Mouse (Mus musculus) kidney, adult 9 months (tissue): ENCODE measurements around the gene Trim60.
A peak's percentile ranks its signal among the peaks of the same experiment; 100 is the strongest.

Source experiments
- DNase-seq: peaks from one replicate; pipeline ENCODE4 v3.0.0; 2022

Trim60 gene

DNA sequence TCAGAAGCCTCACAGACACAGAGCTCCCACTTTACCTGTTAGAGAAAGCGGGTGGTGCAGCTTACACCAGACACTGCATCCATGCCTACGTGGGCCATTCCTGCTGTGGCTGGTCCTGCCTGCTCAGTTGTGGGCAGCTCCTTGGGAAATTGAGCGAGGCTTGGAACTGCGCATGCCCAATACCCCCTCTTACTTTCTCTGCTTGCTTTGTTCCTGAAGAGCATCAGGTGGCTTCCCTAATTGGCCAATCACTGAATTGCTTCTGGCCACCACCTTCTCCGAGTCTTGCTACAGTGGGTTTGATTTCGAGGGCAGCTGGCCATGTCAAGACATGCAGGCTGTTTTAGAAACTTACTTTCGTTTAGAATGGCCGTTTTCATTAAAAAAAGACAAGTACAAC is at the start of gene Trim60, which contains the start of gene Trim61:
Trim60 (minus strand) TSS at position 162 of the 400 bp plus-strand sequence.
Trim61 (minus strand) TSS at position 101 of the 400 bp plus-strand sequence.
- no peak for DNase-seq

DNA sequence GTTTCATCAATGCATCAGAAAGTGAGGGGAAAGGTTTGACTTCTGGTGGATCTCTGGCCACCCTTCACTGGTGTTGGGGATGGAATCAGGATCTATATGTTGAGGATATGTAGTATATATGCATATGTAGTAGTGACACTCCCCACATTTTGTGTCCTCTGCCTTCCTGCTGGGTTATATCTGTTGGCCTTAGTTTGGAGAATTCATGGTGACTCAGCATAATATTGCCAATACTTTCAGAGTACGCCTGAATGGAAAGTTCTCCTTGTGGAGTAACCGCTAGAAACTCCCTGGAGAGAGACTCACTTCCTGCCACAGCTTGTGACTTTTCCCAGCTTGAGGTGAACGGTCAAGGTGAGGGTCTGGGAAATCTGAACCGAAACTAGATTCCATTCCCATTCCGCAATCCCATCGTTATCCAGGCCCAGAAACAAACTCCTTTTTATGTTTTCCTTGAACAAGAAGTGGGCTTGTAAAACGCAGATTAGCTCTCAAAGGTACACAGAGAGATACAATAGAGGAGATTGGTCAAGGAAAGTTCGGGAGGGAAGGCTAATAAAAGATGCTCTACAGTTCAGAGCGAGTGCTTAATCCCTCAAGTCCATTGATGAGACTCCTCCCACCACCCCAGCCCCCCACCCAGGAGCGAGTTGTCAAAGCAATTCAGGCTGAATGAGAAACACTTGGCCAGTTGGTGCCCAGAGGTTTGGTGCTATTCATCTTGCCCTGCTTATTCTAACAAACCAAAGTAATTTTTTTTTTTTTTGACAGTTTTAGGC is 49.5 kb upstream of the Trim60 start:
- DNase-seq: no peak

DNA sequence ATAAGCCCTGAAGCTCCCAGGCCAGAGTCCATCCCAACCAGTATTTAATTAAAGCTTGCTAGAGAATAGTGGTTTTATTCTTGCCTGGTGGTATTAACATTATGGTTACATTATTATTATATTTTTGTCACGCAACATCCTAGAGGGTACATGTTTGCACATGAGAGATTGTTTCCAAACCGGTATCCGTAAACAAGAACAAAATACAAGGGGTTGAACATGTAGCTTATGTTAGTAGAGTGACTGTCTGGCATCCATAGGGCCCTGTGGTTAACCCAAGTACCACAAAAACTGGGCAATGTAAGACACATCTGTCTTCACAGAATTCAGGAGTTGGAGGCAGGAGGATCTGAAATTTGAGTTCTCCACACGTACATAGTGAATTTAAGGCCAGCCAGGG is 48.6 kb upstream of the Trim60 start:
- no peak for DNase-seq

GRCm38 (mm10) chr8:65065622-65066021 is 47.2 kb upstream of the Trim60 start:
- no peak for DNase-seq

GRCm38 (mm10) chr8:65064071-65064470 is 45.7 kb upstream of the Trim60 start:
- no peak for DNase-seq

DNA sequence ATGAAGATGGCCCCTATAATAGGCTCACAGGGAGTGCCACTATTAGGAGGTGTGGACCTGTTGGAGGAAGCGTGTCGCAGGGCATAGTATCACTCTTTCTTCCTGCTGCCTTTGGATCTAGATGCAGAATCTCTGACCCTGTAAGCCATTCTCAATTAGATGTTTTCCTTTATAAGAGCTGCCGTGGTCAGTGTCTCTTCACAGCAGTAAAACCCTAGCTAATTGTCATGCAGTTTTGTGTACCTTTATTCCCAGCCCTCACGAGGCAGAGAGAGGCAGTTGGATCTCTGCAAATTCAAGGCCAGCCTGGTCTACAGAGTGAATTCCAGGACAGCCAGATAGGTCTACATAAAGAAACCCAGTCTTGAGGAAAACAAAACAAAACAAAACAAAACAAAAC is 43.8 kb upstream of the Trim60 start:
- DNase-seq: no peak

- DNase-seq: no peak
Measured at GRCm38 (mm10) chr8:65056722-65057121, 38.3 kb upstream of the Trim60 start.

DNA sequence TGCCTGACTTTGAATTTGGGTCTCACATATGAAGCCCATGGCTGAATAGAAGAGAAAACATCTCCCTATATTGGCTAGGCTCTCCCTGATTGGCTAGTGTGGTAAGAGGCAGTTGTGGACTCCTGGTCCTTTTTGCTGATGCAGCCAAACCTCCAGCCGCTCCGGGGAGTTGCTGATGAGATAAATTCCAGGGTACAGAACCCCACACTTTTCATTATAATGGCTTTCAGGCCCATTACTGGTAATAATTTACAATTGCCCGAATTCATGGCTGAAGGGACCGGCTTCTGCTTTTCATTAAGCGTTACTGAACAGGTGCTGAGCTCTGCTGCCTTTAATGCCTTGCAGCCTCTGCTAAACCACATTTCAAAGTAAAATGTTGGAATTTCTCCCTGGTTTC is 35.6 kb upstream of the Trim60 start:
- no peak for DNase-seq

GRCm38 (mm10) chr8:65053554-65053953 is 35.2 kb upstream of the Trim60 start:
- no peak for DNase-seq

DNA sequence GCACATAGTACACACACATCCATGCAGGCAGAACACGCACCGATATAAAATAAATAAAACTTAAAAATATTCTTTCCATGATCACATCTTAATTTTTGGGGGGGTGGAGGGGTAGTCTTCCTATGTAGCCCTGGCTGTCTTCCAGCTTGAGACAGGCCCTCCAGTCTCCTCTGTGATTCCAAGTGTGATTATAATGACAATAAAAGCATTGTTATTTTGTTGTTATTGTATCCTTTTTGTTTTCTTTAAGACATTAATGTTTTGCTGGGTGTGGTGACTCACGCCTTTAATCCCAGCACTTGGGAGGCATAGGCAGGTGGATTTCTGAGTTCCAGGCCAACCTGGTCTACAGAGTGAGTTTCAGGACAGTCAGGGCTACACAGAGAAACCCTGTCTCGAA is 29.4 kb upstream of the Trim60 start:
- DNase-seq: no peak

- DNase-seq: no peak
Measured at GRCm38 (mm10) chr8:65047193-65047592, 28.8 kb upstream of the Trim60 start.

- DNase-seq: no peak
Measured at GRCm38 (mm10) chr8:65046565-65046964, 28.2 kb upstream of the Trim60 start.

- DNase-seq: peak; percentile 70
Measured at GRCm38 (mm10) chr8:65037117-65037533, 18.7 kb upstream of the Trim60 start, which contains the start of gene Apela. Gene Apela (minus strand): TSS chr8:65037336.

GRCm38 (mm10) chr8:65034136-65034535 is 15.8 kb upstream of the Trim60 start:
- DNase-seq: no peak

DNA sequence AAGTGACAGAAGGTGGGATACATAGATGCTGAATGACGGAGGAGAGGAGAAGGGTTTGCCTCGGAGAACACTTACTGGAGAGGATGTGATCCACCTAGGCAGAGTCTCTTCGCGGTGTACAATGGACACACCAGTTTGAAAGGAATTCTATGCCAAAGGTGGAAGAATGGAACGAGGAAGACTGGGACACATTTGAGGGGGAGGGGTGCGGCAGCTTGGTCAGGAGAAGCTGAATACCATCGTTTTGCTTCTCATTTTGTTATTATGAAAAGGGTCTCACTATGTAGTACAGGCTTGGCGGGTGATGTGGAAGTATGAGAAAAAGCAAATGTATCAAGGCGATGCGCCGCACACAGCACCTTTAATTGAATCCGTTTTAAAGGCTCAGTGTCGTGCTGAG is 14.7 kb upstream of the Trim60 start:
- DNase-seq: no peak

DNA sequence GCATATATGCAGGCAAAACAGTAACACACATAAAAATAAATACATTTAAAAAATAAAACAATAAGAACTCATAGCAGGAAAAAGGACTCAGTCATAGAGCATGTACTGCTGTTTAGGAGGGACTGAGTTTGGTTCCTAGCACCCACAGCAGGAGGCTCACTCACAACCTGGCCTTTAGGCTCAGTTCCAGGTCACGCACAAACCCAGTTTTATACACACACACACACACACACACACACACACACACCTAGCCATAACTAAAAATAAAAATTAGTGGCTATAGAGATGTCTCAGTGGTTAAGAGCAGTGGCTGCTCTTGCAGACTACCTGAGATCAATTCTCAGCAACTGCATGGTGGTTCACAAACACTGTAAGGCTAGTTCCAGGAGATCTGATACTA is 13.7 kb upstream of the Trim60 start:
- DNase-seq: no peak

GRCm38 (mm10) chr8:65030735-65031485 is 12.5 kb upstream of the Trim60 start:
- DNase-seq: no peak

DNA sequence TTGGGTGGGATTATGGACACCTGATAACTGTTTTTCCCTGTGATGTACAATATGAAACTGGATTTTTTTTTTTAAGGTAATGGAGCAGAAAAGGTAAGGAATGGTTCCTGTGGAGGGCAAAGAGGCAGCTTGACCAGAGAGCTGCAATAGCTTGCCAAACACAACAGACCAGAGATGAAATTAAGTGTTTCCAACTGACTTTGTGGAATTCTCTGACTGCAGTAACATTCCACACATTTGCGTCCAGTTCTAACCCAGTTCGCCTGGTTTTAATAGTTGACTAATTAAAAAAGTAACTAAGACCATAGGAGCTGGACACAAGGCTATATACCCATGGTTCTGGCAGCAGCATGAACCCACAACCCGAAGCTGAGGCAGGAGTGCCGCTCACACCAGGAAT is 11.4 kb upstream of the Trim60 start:
- peak; percentile 22 for DNase-seq

GRCm38 (mm10) chr8:65028959-65029686 is 10.7 kb upstream of the Trim60 start:
- DNase-seq: no peak

DNA sequence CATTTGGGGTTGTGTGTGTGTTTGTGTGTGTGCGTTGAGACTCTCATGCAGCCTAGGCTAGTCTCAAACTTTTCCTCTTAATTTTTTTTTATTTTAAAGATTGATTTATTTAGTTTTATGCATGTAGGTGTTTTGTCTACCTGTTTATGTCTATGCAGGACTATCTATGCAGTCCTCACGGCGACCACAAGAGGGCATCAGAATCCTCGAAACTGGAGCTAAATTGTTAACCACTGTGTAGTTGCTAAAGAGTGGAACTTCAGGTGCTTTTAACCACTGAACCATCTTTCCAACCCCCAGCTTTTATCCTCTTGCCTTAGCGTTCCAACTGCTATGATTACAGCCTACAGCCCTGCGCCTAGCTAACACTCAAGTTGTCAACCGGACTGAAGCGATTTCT is 4.1 kb upstream of the Trim60 start:
- peak; percentile 79 for DNase-seq

DNA sequence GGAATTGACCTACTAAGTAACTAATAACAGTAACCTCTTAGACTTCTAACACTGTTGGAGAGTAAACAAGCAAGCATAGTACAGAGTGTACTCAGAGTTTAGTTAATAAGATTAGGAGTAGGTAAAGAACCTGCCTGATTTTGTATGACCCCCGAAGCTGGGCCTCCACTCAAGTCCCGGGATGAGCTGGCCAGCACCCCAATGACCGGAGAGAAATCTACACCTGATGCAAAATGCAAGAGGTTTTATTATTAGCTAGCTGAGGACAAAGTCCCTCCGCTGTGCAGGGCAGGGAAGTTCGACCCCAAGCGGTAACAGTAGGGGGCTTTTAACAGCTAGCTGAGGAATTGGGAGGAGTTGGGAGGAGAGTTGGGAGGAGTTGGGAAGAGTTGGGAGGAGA is 10.8 kb downstream of the Trim60 start:
- DNase-seq: peak; percentile 71

DNA sequence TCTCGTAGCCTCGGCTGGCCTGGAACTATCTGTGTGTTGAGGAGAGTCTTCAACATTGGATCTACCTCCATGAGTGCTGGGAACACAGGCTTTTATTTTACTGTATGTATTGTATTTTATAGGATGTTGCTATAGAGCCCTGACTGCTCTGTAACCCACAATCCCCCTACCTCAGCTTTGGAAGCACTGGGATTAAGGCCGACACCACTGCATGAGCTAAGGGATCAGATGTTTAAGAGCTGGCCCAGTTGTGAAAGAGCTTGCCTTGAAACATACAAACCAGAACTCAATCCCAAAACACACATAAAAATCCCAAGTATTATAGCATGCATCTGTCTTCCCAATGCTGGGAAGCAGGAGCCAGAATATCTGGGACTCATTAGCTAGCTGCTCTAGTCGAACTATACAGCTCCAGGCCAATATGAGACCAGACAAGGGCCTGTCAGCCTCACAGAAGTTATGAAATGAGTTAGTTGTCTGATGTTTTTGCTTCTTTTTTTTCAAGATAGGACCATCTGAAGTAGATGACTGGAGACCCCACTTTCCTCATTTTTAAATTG is 19.5 kb downstream of the Trim60 start:
- no peak for DNase-seq

GRCm38 (mm10) chr8:64987731-64988130 is 30.7 kb downstream of the Trim60 start, which contains the start of gene Trim75:
Gene Trim75 (minus strand): TSS chr8:64987831.
- no peak for DNase-seq
